Mouse (Mus musculus) bone marrow, adult 2 months (tissue): ENCODE measurements at regions not wholly inside any gene's neighbourhood (a gene's known extent, or its start where the extent isn't known, plus 50 kb on each side); places are given as distances from the start of the nearest gene placed in this dataset.

Source experiments
- CTCF ChIP-seq: fragments of 200-500 bp; IDR thresholded peaks from 2 replicates; pipeline ENCODE4 v1.5.1; 2011; ENCODE audit warnings: low read length, control low read depth; ENCODE audit not compliant: control insufficient read depth, insufficient read depth
- POLR2A ChIP-seq: fragments of 200-500 bp; IDR thresholded peaks from 2 replicates; pipeline ENCODE4 v1.6.1; 2011; ENCODE audit warnings: low read depth, mild to moderate bottlenecking, control low read depth, low read length, borderline replicate concordance; ENCODE audit not compliant: control insufficient read depth

DNA sequence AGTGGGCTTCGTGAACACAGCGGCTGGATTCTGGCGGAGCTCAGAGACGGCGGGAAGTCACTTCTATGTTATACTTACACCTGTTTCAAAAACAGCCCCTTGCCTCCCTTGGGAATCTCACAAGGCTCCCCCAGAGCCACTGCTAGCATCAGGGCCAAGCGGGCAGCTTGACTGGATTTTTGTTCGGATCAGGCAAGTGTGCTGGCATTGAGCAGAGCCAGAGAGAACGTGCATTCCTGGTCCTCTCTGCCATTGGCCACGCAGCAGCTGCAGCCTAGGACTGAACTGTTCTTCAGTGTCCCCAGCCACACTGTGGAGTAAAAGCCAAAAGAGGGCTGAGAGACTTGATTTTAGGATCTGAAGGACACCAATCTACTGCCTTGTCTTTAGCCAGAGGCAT, 195.6 kb upstream of the Lyplal1 start:
- TF ChIP-seq CTCF, result no peak
- TF ChIP-seq POLR2A, result no peak
